Mouse (Mus musculus) MEL (cell line): Measurements from ENCODE around the gene Tsfm. TPM values are rescaled to one million over a fixed set of nuclear protein-coding genes. Genes with fewer than 3 reads are reported as not detected.

ENCODE experiments used
- DNase-seq: peaks from one replicate; pipeline ENCODE4 v3.0.0; 2011; ENCODE audit warnings: low read depth, low spot score
- H3K27ac ChIP-seq: 2 replicates; pipeline ENCODE4 v1.5.1; 2012; ENCODE audit warnings: low read depth, mild to moderate bottlenecking, control low read depth, low read length, moderate library complexity; ENCODE audit not compliant: control insufficient read depth
- H3K27me3 ChIP-seq, 2 experiments: fragments of 150-350 bp in 1 of 2; sonication (generic) in 1 of 2; 2 replicates each; pipeline ENCODE4 v1.6.1; 2012; ENCODE audit warnings: low read length in 2 of 2, mild to moderate bottlenecking in 2 of 2, improper control_type of control experiment in 1 of 2, moderate library complexity in 1 of 2; ENCODE audit not compliant: insufficient read depth in 2 of 2, control insufficient read depth in 1 of 2
- H3K36me3 ChIP-seq, 2 experiments: 2 replicates each; pipeline ENCODE4 v1.6.1; 2012 to 2014; ENCODE audit warnings: low read length in 2 of 2, improper control_type of control experiment in 1 of 2, inconsistent platforms in 1 of 2, mild to moderate bottlenecking in 1 of 2; ENCODE audit not compliant: insufficient read depth in 2 of 2, control insufficient read depth in 1 of 2
- H3K4me1 ChIP-seq, 2 experiments: fragments of 150-350 bp in 1 of 2; sonication (generic) in 1 of 2; 2 replicates each; pipeline ENCODE4 v1.6.1; 2012; ENCODE audit warnings: low read length in 2 of 2, improper control_type of control experiment in 1 of 2, mild to moderate bottlenecking in 1 of 2; ENCODE audit not compliant: insufficient read depth in 2 of 2, control insufficient read depth in 1 of 2
- H3K4me3 ChIP-seq, 2 experiments: fragments of 150-350 bp in 1 of 2; sonication (generic) in 1 of 2; 2 replicates each; pipeline ENCODE4 v1.5.1; 2012; ENCODE audit warnings: low read depth in 2 of 2, low read length in 2 of 2, mild to moderate bottlenecking in 2 of 2, moderate library complexity in 2 of 2, control low read depth in 1 of 2, improper control_type of control experiment in 1 of 2; ENCODE audit not compliant: control insufficient read depth in 1 of 2, insufficient read depth in 1 of 2
- H3K79me2 ChIP-seq: 2 replicates; pipeline ENCODE4 v1.6.1; 2012; ENCODE audit warnings: mild to moderate bottlenecking, low read length, moderate library complexity; ENCODE audit not compliant: control insufficient read depth, poor library complexity, insufficient read depth
- H3K9ac ChIP-seq: 2 replicates; pipeline ENCODE4 v1.6.1; 2012; ENCODE audit warnings: low read depth, mild to moderate bottlenecking, control low read depth, low read length, moderate library complexity; ENCODE audit not compliant: control insufficient read depth, poor library complexity, severe bottlenecking
- H3K9me3 ChIP-seq: fragments of 150-350 bp; sonication (generic); replicated peaks from 2 replicates; pipeline ENCODE4 v1.6.1; 2012; ENCODE audit warnings: mild to moderate bottlenecking, low read length, improper control_type of control experiment, moderate library complexity; ENCODE audit not compliant: insufficient read depth
- CHD1 ChIP-seq: IDR thresholded peaks from 2 replicates; pipeline ENCODE4 v1.6.1; 2012; ENCODE audit warnings: low read depth, mild to moderate bottlenecking, inconsistent platforms, low read length, improper control_type of control experiment
- E2F4 ChIP-seq: IDR thresholded peaks from 2 replicates; pipeline ENCODE4 v1.6.1; 2011; ENCODE audit warnings: low read depth, low read length, improper control_type of control experiment, borderline replicate concordance
- EP300 ChIP-seq, 2 experiments: IDR thresholded peaks; 2 replicates each; pipeline ENCODE4 v1.6.1; 2011; ENCODE audit warnings: improper control_type of control experiment in 2 of 2, low read length in 2 of 2, low read depth in 1 of 2, mild to moderate bottlenecking in 1 of 2
- GATA1 ChIP-seq: IDR thresholded peaks from 2 replicates; pipeline ENCODE4 v1.6.1; 2011; ENCODE audit warnings: low read depth, low read length, improper control_type of control experiment
- HCFC1 ChIP-seq: IDR thresholded peaks from 2 replicates; pipeline ENCODE4 v1.6.1; 2012; ENCODE audit warnings: low read depth, mild to moderate bottlenecking, inconsistent platforms, low read length, improper control_type of control experiment, moderate library complexity
- JUND ChIP-seq: IDR thresholded peaks from 2 replicates; pipeline ENCODE4 v1.6.1; 2011; ENCODE audit warnings: low read depth, mild to moderate bottlenecking, improper control_type of control experiment, low read length
- KAT2A ChIP-seq: conservative IDR thresholded peaks from 2 replicates; pipeline ENCODE4 v1.6.1; 2012; ENCODE audit warnings: low read depth, low read length, improper control_type of control experiment, inconsistent platforms
- MAX ChIP-seq: IDR thresholded peaks from 2 replicates; pipeline ENCODE4 v1.6.1; 2011; ENCODE audit warnings: low read length, improper control_type of control experiment
- MEF2A ChIP-seq: IDR thresholded peaks from 2 replicates; pipeline ENCODE4 v1.6.1; 2014; ENCODE audit warnings: low read depth, mild to moderate bottlenecking, inconsistent platforms, low read length, improper control_type of control experiment; ENCODE audit not compliant: poor library complexity, insufficient replicate concordance, severe bottlenecking; ENCODE audit errors: extremely low read depth
- MYB ChIP-seq: IDR thresholded peaks from 2 replicates; pipeline ENCODE4 v1.6.1; 2011; ENCODE audit warnings: mild to moderate bottlenecking, low read depth, low read length, improper control_type of control experiment
- NELFE ChIP-seq: IDR thresholded peaks from 2 replicates; pipeline ENCODE4 v1.6.1; 2011; ENCODE audit warnings: low read depth, low read length, improper control_type of control experiment
- NRF1 ChIP-seq: IDR thresholded peaks from 2 replicates; pipeline ENCODE4 v1.6.1; 2014; ENCODE audit warnings: low read depth, mild to moderate bottlenecking, inconsistent platforms, low read length, improper control_type of control experiment, moderate library complexity; ENCODE audit not compliant: poor library complexity, insufficient read depth, severe bottlenecking
- POLR2AphosphoS2 ChIP-seq: IDR thresholded peaks from 2 replicates; pipeline ENCODE4 v1.6.1; 2011; ENCODE audit warnings: low read length, improper control_type of control experiment
- POLR2AphosphoS5 ChIP-seq: IDR thresholded peaks from 2 replicates; pipeline ENCODE4 v1.6.1; 2012; ENCODE audit warnings: low read depth, borderline replicate concordance, mild to moderate bottlenecking, inconsistent platforms, low read length, moderate library complexity, mixed read lengths
- RAD21 ChIP-seq: IDR thresholded peaks from 2 replicates; pipeline ENCODE4 v1.6.1; 2011; ENCODE audit warnings: mild to moderate bottlenecking, low read depth, low read length, improper control_type of control experiment
- TBP ChIP-seq: IDR thresholded peaks from 2 replicates; pipeline ENCODE4 v1.8.0; 2011; ENCODE audit warnings: low read depth, low read length, improper control_type of control experiment
- USF1 ChIP-seq: IDR thresholded peaks from 2 replicates; pipeline ENCODE4 v1.6.1; 2014; ENCODE audit warnings: low read depth, mild to moderate bottlenecking, inconsistent platforms, low read length, improper control_type of control experiment, moderate library complexity
- USF2 ChIP-seq, 2 experiments: IDR thresholded peaks; 2 replicates each; pipeline ENCODE4 v1.6.1; 2011 to 2012; ENCODE audit warnings: improper control_type of control experiment in 2 of 2, low read length in 2 of 2, borderline replicate concordance in 1 of 2, inconsistent platforms in 1 of 2, low read depth in 1 of 2, mild to moderate bottlenecking in 1 of 2; ENCODE audit not compliant: insufficient read depth in 1 of 2
- ZC3H11A ChIP-seq: IDR thresholded peaks from 2 replicates; pipeline ENCODE4 v1.6.1; 2012; ENCODE audit warnings: low read depth, mild to moderate bottlenecking, inconsistent platforms, low read length, improper control_type of control experiment
- ZMIZ1 ChIP-seq: IDR thresholded peaks from 2 replicates; pipeline ENCODE4 v1.6.1; 2012; ENCODE audit warnings: low read depth, mild to moderate bottlenecking, inconsistent platforms, low read length, improper control_type of control experiment, moderate library complexity
- polyA plus RNA-seq, 2 experiments: library from polyadenylated mRNA; stranded (reverse) in 1 of 2; unstranded in 1 of 2; fragments of >175 nt in 1 of 2; fragments of >200 nt in 1 of 2; gene quantifications; 2 replicates each; pipeline versions ENCODE4 v1.2.1 to v1.2.4; 2012; ENCODE audit warnings: low replicate concordance in 2 of 2, low read depth in 1 of 2; ENCODE audit not compliant: insufficient read length in 2 of 2, insufficient read depth in 1 of 2, missing spikeins in 1 of 2
- total RNA-seq: library from RNA; depleted of rRNA; stranded (reverse); fragments of 300-350 nt; gene quantifications from 2 replicates; pipeline ENCODE4 v1.2.3, GENCODE M21; 2012

The Tsfm gene
- total and polyA plus RNA-seq, 3 experiments = 84.7 to 90.0 TPM; not detected in 1

DNA sequence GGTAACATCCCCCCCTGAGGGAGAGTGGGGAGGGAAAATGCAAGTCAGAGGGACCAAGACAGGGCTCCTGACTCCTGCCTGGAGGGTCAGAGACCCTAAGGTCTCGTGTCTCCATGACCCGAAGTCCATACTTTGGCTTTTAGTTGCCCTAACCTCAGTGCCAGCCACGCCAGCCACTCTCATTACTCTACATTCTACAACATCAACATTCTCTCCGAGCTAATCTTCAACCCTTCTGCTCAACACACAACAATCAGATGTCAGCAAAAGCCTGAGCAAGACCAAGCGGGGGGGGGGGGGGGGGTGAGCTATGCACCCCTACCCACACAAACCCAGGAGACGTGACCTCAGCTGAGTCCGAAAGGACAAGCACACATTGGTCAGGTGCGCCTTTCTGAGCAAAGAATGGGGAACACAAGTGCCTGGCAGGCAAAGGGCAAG, 2.7 kb upstream of the Tsfm start:
- H3K4me1 ChIP-seq = peaks cover 0 to 9% of the 10 kb centered on the region in 2 experiments; a peak in 2 of 4 replicates
- H3K9ac ChIP-seq = no peak overlapping the region
- H3K27ac ChIP-seq = no peak overlapping the region
- no peak overlapping the region for H3K4me3 ChIP-seq
- DNase-seq = no peak
- no peak for TF ChIP-seq E2F4
- H3K9me3 ChIP-seq = no peaks in the 10 kb centered on the region
- peaks cover 12% of the 10 kb centered on the region for H3K79me2 ChIP-seq
- no peaks in the 10 kb centered on the region for H3K27me3 ChIP-seq
- H3K36me3 ChIP-seq = peaks cover under 1 to 10% of the 10 kb centered on the region in 2 experiments; a peak in 3 of 4 replicates

GRCm38 (mm10) chr10:127018422-127018821, 12.2 kb downstream of the Tsfm start:
- no peaks in the 10 kb centered on the region for H3K79me2 ChIP-seq
- no peaks in the 10 kb centered on the region for H3K4me1 ChIP-seq
- no peak overlapping the region for H3K9ac ChIP-seq
- H3K9me3 ChIP-seq = no peaks in the 10 kb centered on the region
- H3K4me3 ChIP-seq = no peak overlapping the region
- DNase-seq = no peak
- TF ChIP-seq TBP (no peak), MAX (no peak), POLR2AphosphoS5 (no peak), NRF1 (no peak), USF2 (IDR thresholded peaks at IDR 0.05; ENCODE audit: borderline replicate concordance in 1 of 2, insufficient read depth in 1 of 2, low read depth in 1 of 2, low read length in 2 of 2) (no peak), USF1 (no peak), HCFC1 (no peak), KAT2A (no peak), MEF2A (no peak), JUND (no peak), EP300 (IDR thresholded peaks at IDR 0.05; ENCODE audit: low read depth in 1 of 2, low read length in 2 of 2) (no peak), POLR2AphosphoS2 (no peak), ZC3H11A (no peak), ZMIZ1 (no peak), CHD1 (no peak), MYB (no peak), GATA1 (no peak), NELFE (no peak), RAD21 (no peak)
- H3K36me3 ChIP-seq = peaks cover 0 to 5% of the 10 kb centered on the region in 2 experiments; a peak in 1 of 4 replicates
- no peak overlapping the region for H3K27ac ChIP-seq
- no peaks in the 10 kb centered on the region for H3K27me3 ChIP-seq
